Mouse (Mus musculus): ENCODE data around the gene Unc13d. TPM values are rescaled to one million over a fixed set of nuclear protein-coding genes. Genes with fewer than 3 reads are reported as not detected.

The Unc13d gene
- polyA plus RNA-seq, 1 experiment from 2014 or later, result 32.7 TPM

GRCm38 (mm10) chr11:116108464-116109137, 30.8 kb upstream of the Unc13d start:
- Histone ChIP-seq H3K9me3 (replicated peaks) (no peaks in the 10 kb centered on the region), H3K27ac (no peak overlapping the region), H3K9ac (no peak overlapping the region), H3K36me3 (no peaks in the 10 kb centered on the region), H3K4me1 (replicated peaks) (peaks cover 69% of the 10 kb centered on the region), H3K27me3 (peaks cover 69% of the 10 kb centered on the region), H3K4me2 (peak overlapping the region; percentile 69), H3K4me3 (replicated peaks) (peak overlapping the region; percentile 59)
- ATAC-seq (ENCODE audit: low read depth) (no peak), DNase-seq (no peak)
- WGBS (ENCODE audit: insufficient replicate concordance), result 24% methylated on average over 23 of the region's 23 CpGs

- no peak overlapping the region for H3K4me3 ChIP-seq (replicated peaks)
Observed at GRCm38 (mm10) chr11:116107777-116108285, 30.1 kb upstream of the Unc13d start.

GRCm38 (mm10) chr11:116106963-116107776, 29.4 kb upstream of the Unc13d start:
- H3K36me3 ChIP-seq, result no peaks in the 10 kb centered on the region
- DNase-seq (no peak), ATAC-seq (ENCODE audit: low read depth) (no peak)
- no peak overlapping the region for H3K9ac ChIP-seq
- 41% methylated on average over 14 of the region's 14 CpGs for WGBS (ENCODE audit: insufficient replicate concordance)
- H3K9me3 ChIP-seq (replicated peaks), result no peaks in the 10 kb centered on the region
- H3K27ac ChIP-seq, result no peak overlapping the region
- peak overlapping the region; percentile 8; the same call in 1 of the 2 replicates for H3K4me2 ChIP-seq
- peaks cover 68% of the 10 kb centered on the region for H3K27me3 ChIP-seq
- H3K4me3 ChIP-seq (replicated peaks), result no peak overlapping the region
- H3K4me1 ChIP-seq (replicated peaks), result peaks cover 82% of the 10 kb centered on the region

More at GRCm38 (mm10) chr11:116107777-116108285, 30.1 kb upstream of the Unc13d start:
- Histone ChIP-seq H3K27me3 (peaks cover 69% of the 10 kb centered on the region), H3K27ac (no peak overlapping the region), H3K9me3 (replicated peaks) (no peaks in the 10 kb centered on the region), H3K4me1 (replicated peaks) (peaks cover 77% of the 10 kb centered on the region), H3K9ac (no peak overlapping the region), H3K36me3 (no peaks in the 10 kb centered on the region), H3K4me2 (peak overlapping the region; percentile 69)
- ATAC-seq (ENCODE audit: low read depth), result no peak
- WGBS (ENCODE audit: insufficient replicate concordance), result 55% methylated on average over 19 of the region's 19 CpGs
- no peak for DNase-seq

- ATAC-seq (ENCODE audit: low read depth) (no peak), DNase-seq (peak; percentile 51)
- Histone ChIP-seq H3K27ac (no peak overlapping the region), H3K9ac (peak overlapping the region; percentile 15; the same call in 1 of the 2 replicates), H3K36me3 (no peaks in the 10 kb centered on the region), H3K4me3 (replicated peaks) (0 out of 2 replicates have a peak overlapping the region, but pooled peaks have one; percentile 10), H3K27me3 (peaks cover 60% of the 10 kb centered on the region), H3K4me2 (peak overlapping the region; percentile 40), H3K4me1 (replicated peaks) (peaks cover 90% of the 10 kb centered on the region), H3K9me3 (replicated peaks) (no peaks in the 10 kb centered on the region)
- 27% methylated on average over 32 of the region's 32 CpGs for WGBS (ENCODE audit: insufficient replicate concordance)
Observed at GRCm38 (mm10) chr11:116106154-116106962, 28.6 kb upstream of the Unc13d start.

GRCm38 (mm10) chr11:116105065-116105464, 27.3 kb upstream of the Unc13d start:
- 54% methylated on average over 2 of the region's 2 CpGs for WGBS (ENCODE audit: insufficient replicate concordance)
- H3K4me3 ChIP-seq (replicated peaks), result no peak overlapping the region
- H3K27ac ChIP-seq, result no peak overlapping the region
- H3K9me3 ChIP-seq (replicated peaks), result no peaks in the 10 kb centered on the region
- no peaks in the 10 kb centered on the region for H3K36me3 ChIP-seq
- no peak overlapping the region for H3K4me2 ChIP-seq
- DNase-seq (no peak), ATAC-seq (ENCODE audit: low read depth) (no peak)
- peaks cover 98% of the 10 kb centered on the region for H3K4me1 ChIP-seq (replicated peaks)
- H3K27me3 ChIP-seq, result peaks cover 47% of the 10 kb centered on the region
- no peak overlapping the region for H3K9ac ChIP-seq

- H3K36me3 ChIP-seq, result no peaks in the 10 kb centered on the region
- no peaks in the 10 kb centered on the region for H3K9me3 ChIP-seq (replicated peaks)
- H3K4me3 ChIP-seq (replicated peaks), result no peak overlapping the region
- 0 out of 2 replicates have a peak overlapping the region, but pooled peaks have one; percentile 3 for H3K9ac ChIP-seq
- peaks cover 37% of the 10 kb centered on the region for H3K27me3 ChIP-seq
- peaks cover 98% of the 10 kb centered on the region for H3K4me1 ChIP-seq (replicated peaks)
- peak; percentile 47; the same call in 1 of the 2 replicates for ATAC-seq (ENCODE audit: low read depth)
- peak overlapping the region; percentile 37; the same call in 1 of the 2 replicates for H3K27ac ChIP-seq
- no peak for DNase-seq
- WGBS (ENCODE audit: insufficient replicate concordance), result 38% methylated on average over 14 of the region's 14 CpGs
- H3K4me2 ChIP-seq, result no peak overlapping the region
Observed at GRCm38 (mm10) chr11:116104006-116104646, 26.4 kb upstream of the Unc13d start.

- Histone ChIP-seq H3K9me3 (replicated peaks) (no peaks in the 10 kb centered on the region), H3K4me1 (replicated peaks) (peaks cover 98% of the 10 kb centered on the region), H3K9ac (no peak overlapping the region), H3K4me2 (no peak overlapping the region), H3K27ac (no peak overlapping the region), H3K4me3 (replicated peaks) (no peak overlapping the region), H3K27me3 (peaks cover 32% of the 10 kb centered on the region), H3K36me3 (no peaks in the 10 kb centered on the region)
- WGBS (ENCODE audit: insufficient replicate concordance), result 58% methylated on average over 12 of the region's 12 CpGs
- ATAC-seq (ENCODE audit: low read depth) (no peak), DNase-seq (no peak)
Observed at GRCm38 (mm10) chr11:116103572-116103971, 25.8 kb upstream of the Unc13d start.

- Histone ChIP-seq H3K4me3 (replicated peaks) (no peak overlapping the region), H3K4me2 (no peak overlapping the region), H3K4me1 (replicated peaks) (peaks cover 89% of the 10 kb centered on the region), H3K27ac (peak overlapping the region; percentile 65), H3K9ac (no peak overlapping the region), H3K9me3 (replicated peaks) (no peaks in the 10 kb centered on the region), H3K36me3 (no peaks in the 10 kb centered on the region), H3K27me3 (peaks cover 21% of the 10 kb centered on the region)
- ATAC-seq (ENCODE audit: low read depth) (no peak), DNase-seq (no peak)
- WGBS (ENCODE audit: insufficient replicate concordance), result 43% methylated on average over 3 of the region's 4 CpGs
Observed at GRCm38 (mm10) chr11:116102472-116102871, 24.7 kb upstream of the Unc13d start.

- no peak overlapping the region for H3K4me3 ChIP-seq (replicated peaks)
- ATAC-seq (ENCODE audit: low read depth) (peak; percentile 21; the same call in 1 of the 2 replicates), DNase-seq (no peak)
- no peaks in the 10 kb centered on the region for H3K9me3 ChIP-seq (replicated peaks)
- peaks cover 84% of the 10 kb centered on the region for H3K4me1 ChIP-seq (replicated peaks)
- peak overlapping the region; percentile 24 for H3K4me2 ChIP-seq
- WGBS (ENCODE audit: insufficient replicate concordance), result 29% methylated on average over 11 of the region's 11 CpGs
- peaks cover 16% of the 10 kb centered on the region for H3K27me3 ChIP-seq
- H3K9ac ChIP-seq, result peak overlapping the region; percentile 52
- no peaks in the 10 kb centered on the region for H3K36me3 ChIP-seq
- H3K27ac ChIP-seq, result peak overlapping the region; percentile 65
Observed at GRCm38 (mm10) chr11:116101931-116102381, 24.2 kb upstream of the Unc13d start.

GRCm38 (mm10) chr11:116100839-116101238, 23.1 kb upstream of the Unc13d start:
- Histone ChIP-seq H3K27me3 (peaks cover 5% of the 10 kb centered on the region), H3K27ac (no peak overlapping the region), H3K36me3 (no peaks in the 10 kb centered on the region), H3K9me3 (replicated peaks) (0 out of 2 replicates have a peak, but pooled peaks cover 4% of the 10 kb centered on the region), H3K9ac (no peak overlapping the region), H3K4me1 (replicated peaks) (peaks cover 73% of the 10 kb centered on the region), H3K4me3 (replicated peaks) (no peak overlapping the region), H3K4me2 (no peak overlapping the region)
- DNase-seq (no peak), ATAC-seq (ENCODE audit: low read depth) (no peak)
- 67% methylated on average over 7 of the region's 7 CpGs for WGBS (ENCODE audit: insufficient replicate concordance)

Measured in liver, embryonic 13.5 days (tissue).